Mouse (Mus musculus) limb, embryonic 13.5 days (tissue): ENCODE measurements around the gene Gm10570. TPM values are rescaled to one million over a fixed set of nuclear protein-coding genes. Genes with fewer than 3 reads are reported as not detected.

Experiments used
- ATAC-seq: fragments of 200-750 bp; cut with Nextera tagmentation; 2 replicates; pipeline ENCODE4 v1.8.0; 2017; ENCODE audit warnings: low read depth, moderate number of reproducible peaks, moderate TSS enrichment; ENCODE audit not compliant: low FRiP score
- H3K27ac ChIP-seq: fragments of 300-500 bp; sonication (generic); 2 replicates; pipeline ENCODE4 v1.5.1; 2015; ENCODE audit warnings: inconsistent platforms, mild to moderate bottlenecking, moderate library complexity
- H3K27me3 ChIP-seq: fragments of 300-500 bp; sonication (generic); 2 replicates; pipeline ENCODE4 v1.6.1; 2015; ENCODE audit warnings: mild to moderate bottlenecking, inconsistent platforms
- H3K36me3 ChIP-seq: fragments of 300-500 bp; sonication (generic); 2 replicates; pipeline ENCODE4 v1.6.1; 2015; ENCODE audit warnings: inconsistent platforms, mild to moderate bottlenecking, moderate library complexity
- H3K4me1 ChIP-seq: fragments of 300-500 bp; sonication (generic); 2 replicates; pipeline ENCODE4 v1.6.1; 2015; ENCODE audit warnings: inconsistent platforms
- H3K4me2 ChIP-seq: fragments of 300-500 bp; sonication (generic); replicated peaks from 2 replicates; pipeline ENCODE4 v1.6.1; 2015; ENCODE audit warnings: inconsistent platforms, mild to moderate bottlenecking, moderate library complexity
- H3K4me3 ChIP-seq: fragments of 300-500 bp; sonication (generic); 2 replicates; pipeline ENCODE4 v1.5.1; 2015; ENCODE audit warnings: moderate library complexity, mild to moderate bottlenecking, inconsistent platforms
- H3K9ac ChIP-seq: fragments of 300-500 bp; sonication (generic); 2 replicates; pipeline ENCODE4 v1.6.1; 2015; ENCODE audit warnings: mild to moderate bottlenecking, inconsistent platforms
- H3K9me3 ChIP-seq: fragments of 300-500 bp; sonication (generic); 2 replicates; pipeline ENCODE4 v1.6.1; 2016; ENCODE audit warnings: inconsistent platforms
- WGBS: fragments of 180-500 bp; shearing (Covaris S2); methylation state at CpG from one replicate; pipeline ENCODE4 v1.1.7; 2015; 5-methylcytosine and 5-hydroxymethylcytosine counted together
- polyA plus RNA-seq: library from polyadenylated mRNA; unstranded; fragments of >200 nt; fragmentation: Nextera tagmentation; extraction: Ambion mirVana; gene quantifications from 2 replicates; pipeline ENCODE4 v1.2.1, GENCODE M21; 2015

Gene Gm10570
- polyA plus RNA-seq, 1 experiment from 2014 or later: not detected

DNA sequence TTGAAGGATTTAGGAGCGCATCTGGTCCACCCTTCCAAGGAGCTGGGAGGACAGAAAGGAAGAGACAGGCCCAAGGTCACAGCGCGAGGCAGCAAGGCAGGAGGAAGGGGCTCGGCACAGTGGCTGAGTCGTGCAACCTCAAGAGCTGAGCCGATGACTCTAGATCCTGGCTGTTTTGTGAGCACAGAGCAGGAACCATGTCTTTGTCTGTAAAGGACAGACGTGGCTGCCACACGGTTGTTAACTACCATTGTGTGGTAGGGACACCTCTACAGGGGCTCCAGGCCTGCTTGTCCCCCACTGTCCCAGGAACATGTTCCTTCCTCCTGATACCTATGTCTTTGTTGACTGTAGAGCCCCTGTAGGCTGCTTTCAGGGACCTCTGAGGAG, 8.8 kb downstream of the Gm10570 start:
- 79% methylated on average over 8 of the region's 8 CpGs for WGBS
- no peak for ATAC-seq

GRCm38 (mm10) chr4:130298877-130299628, 9.4 kb downstream of the Gm10570 start:
- Histone ChIP-seq H3K4me1 (0 out of 2 replicates have a peak, but pooled peaks cover 4% of the 10 kb centered on the region), H3K27ac (no peak overlapping the region), H3K9me3 (no peaks in the 10 kb centered on the region), H3K9ac (no peak overlapping the region; the same call in 1 of the 2 replicates), H3K36me3 (no peaks in the 10 kb centered on the region), H3K4me3 (no peak overlapping the region), H3K4me2 (no peak overlapping the region), H3K27me3 (peaks cover 5% of the 10 kb centered on the region; the same call in 1 of the 2 replicates)
- 70% methylated on average over 11 of the region's 11 CpGs for WGBS
- ATAC-seq: no peak

More for the DNA sequence above, 8.8 kb downstream of the Gm10570 start:
- H3K4me3 ChIP-seq: no peak overlapping the region
- no peak overlapping the region for H3K4me2 ChIP-seq
- H3K27ac ChIP-seq: no peak overlapping the region
- H3K4me1 ChIP-seq: 0 out of 2 replicates have a peak, but pooled peaks cover 4% of the 10 kb centered on the region
- no peaks in the 10 kb centered on the region for H3K9me3 ChIP-seq
- no peaks in the 10 kb centered on the region for H3K36me3 ChIP-seq
- H3K27me3 ChIP-seq: peaks cover 10% of the 10 kb centered on the region; the same call in 1 of the 2 replicates
- peak overlapping the region; percentile 13; the same call in 1 of the 2 replicates for H3K9ac ChIP-seq

GRCm38 (mm10) chr4:130297123-130297529, 11.3 kb downstream of the Gm10570 start:
- Histone ChIP-seq H3K36me3 (no peaks in the 10 kb centered on the region), H3K27me3 (0 out of 2 replicates have a peak, but pooled peaks cover 5% of the 10 kb centered on the region), H3K4me1 (0 out of 2 replicates have a peak, but pooled peaks cover 4% of the 10 kb centered on the region), H3K4me2 (no peak overlapping the region), H3K9me3 (no peaks in the 10 kb centered on the region), H3K4me3 (no peak overlapping the region), H3K9ac (no peak overlapping the region), H3K27ac (no peak overlapping the region)
- 24% methylated on average over 13 of the region's 13 CpGs for WGBS
- ATAC-seq: no peak

DNA sequence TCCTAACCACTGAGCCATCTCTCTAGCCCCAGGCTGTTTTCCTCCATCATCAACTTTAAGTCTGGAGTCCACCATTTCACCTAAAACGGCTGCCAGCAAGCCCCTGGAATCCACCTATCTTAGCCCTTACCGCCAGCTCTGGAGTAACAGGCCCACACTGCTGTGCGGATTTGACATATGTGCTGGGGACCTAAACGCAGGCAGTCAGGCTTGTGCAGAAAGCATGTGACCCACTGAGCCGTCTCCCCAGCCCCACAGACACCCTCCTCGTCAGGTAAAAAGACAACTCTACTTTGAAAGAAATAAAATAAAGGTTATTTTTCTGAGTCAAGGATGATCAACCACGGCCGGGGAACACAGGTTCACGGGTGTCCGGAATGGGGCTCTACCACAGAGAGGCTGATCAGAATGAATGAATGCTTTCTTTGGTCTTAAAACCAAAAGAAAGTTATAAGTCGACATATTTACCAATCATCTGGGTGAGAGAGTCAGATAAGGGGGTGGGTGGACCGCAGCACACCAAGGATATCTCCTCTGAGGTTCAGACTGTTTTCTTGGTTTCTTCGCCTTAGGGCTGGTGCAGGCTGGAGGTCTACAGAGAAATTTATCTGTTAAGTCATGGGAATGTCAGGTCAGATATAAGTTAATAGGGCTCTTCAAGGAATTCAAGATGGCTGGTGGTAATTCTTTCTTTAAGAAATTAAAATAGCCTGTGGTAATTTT, 12.1 kb downstream of the Gm10570 start:
- Histone ChIP-seq H3K4me1 (0 out of 2 replicates have a peak, but pooled peaks cover 4% of the 10 kb centered on the region), H3K36me3 (no peaks in the 10 kb centered on the region), H3K9me3 (no peaks in the 10 kb centered on the region), H3K27me3 (0 out of 2 replicates have a peak, but pooled peaks cover 5% of the 10 kb centered on the region), H3K27ac (no peak overlapping the region), H3K9ac (no peak overlapping the region), H3K4me3 (no peak overlapping the region), H3K4me2 (no peak overlapping the region)
- 83% methylated on average over 13 of the region's 13 CpGs for WGBS
- no peak for ATAC-seq

- H3K4me1 ChIP-seq: 0 out of 2 replicates have a peak, but pooled peaks cover 4% of the 10 kb centered on the region
- H3K4me3 ChIP-seq: no peak overlapping the region
- H3K4me2 ChIP-seq: peak overlapping the region; percentile 23; the same call in 1 of the 2 replicates
- no peak for ATAC-seq
- no peaks in the 10 kb centered on the region for H3K9me3 ChIP-seq
- 46% methylated on average over 23 of the region's 23 CpGs for WGBS
- H3K36me3 ChIP-seq: no peaks in the 10 kb centered on the region
- 0 out of 2 replicates have a peak, but pooled peaks cover 5% of the 10 kb centered on the region for H3K27me3 ChIP-seq
- no peak overlapping the region for H3K27ac ChIP-seq
- no peak overlapping the region for H3K9ac ChIP-seq
Measured at GRCm38 (mm10) chr4:130295047-130295745, 13.3 kb downstream of the Gm10570 start.

GRCm38 (mm10) chr4:130294513-130294912, 14.0 kb downstream of the Gm10570 start:
- whole genome bisulfite sequencing: 88% methylated on average over 8 of the region's 8 CpGs
- H3K27me3 ChIP-seq: 0 out of 2 replicates have a peak, but pooled peaks cover 5% of the 10 kb centered on the region
- H3K36me3 ChIP-seq: no peaks in the 10 kb centered on the region
- 0 out of 2 replicates have a peak, but pooled peaks cover 4% of the 10 kb centered on the region for H3K4me1 ChIP-seq
- no peak overlapping the region for H3K9ac ChIP-seq
- no peaks in the 10 kb centered on the region for H3K9me3 ChIP-seq
- no peak overlapping the region for H3K4me3 ChIP-seq
- no peak overlapping the region for H3K27ac ChIP-seq
- ATAC-seq: no peak
- H3K4me2 ChIP-seq: no peak overlapping the region

DNA sequence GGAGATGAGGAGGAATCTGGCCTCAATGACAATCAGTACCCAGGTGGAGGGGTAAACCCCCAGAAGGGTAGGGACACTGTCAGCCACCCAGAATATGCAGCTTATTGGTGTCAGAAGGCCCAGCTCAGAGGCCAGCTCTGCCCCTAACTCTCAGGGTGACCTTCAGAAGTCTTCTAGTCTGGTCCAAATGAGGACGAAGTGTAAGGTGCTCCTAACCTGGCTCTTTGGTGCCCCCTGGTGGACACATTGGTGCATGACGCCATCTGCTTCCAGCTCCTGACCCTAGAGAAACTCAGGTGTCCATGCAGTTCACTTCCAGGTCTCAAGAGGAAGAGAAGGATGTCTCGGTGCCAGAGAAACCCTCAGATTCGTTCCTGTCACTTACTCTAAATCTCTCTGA, 16.2 kb downstream of the Gm10570 start:
- no peak overlapping the region for H3K4me3 ChIP-seq
- H3K9me3 ChIP-seq: no peaks in the 10 kb centered on the region
- 0 out of 2 replicates have a peak, but pooled peaks cover 4% of the 10 kb centered on the region for H3K4me1 ChIP-seq
- 0 out of 2 replicates have a peak, but pooled peaks have one; percentile 61 for ATAC-seq
- WGBS: 2% methylated on average over 4 of the region's 4 CpGs
- H3K9ac ChIP-seq: no peak overlapping the region
- no peak overlapping the region for H3K4me2 ChIP-seq
- no peak overlapping the region for H3K27ac ChIP-seq
- H3K27me3 ChIP-seq: 0 out of 2 replicates have a peak, but pooled peaks cover 5% of the 10 kb centered on the region
- H3K36me3 ChIP-seq: no peaks in the 10 kb centered on the region

DNA sequence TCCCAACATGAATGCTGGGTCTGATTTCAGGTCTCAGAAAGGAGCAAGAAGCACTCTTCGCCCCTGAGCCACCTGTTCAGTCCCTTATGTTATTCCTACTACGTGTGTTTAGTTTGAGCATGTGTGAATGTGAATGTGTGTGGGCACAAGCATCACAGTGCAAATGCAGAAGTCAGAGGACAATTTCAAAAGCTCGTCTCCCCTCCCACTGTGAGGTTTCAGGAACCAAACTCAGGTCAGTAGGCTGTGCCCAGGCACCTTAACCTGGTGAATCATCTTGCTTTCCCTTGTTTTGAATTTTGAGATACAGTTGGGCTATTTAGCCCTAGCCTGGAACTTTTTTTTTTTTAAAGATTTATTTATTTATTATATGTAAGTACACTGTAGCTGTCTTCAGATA, 18.6 kb downstream of the Gm10570 start:
- Histone ChIP-seq H3K9me3 (no peaks in the 10 kb centered on the region), H3K4me3 (no peak overlapping the region)
- WGBS: 70% methylated on average over 3 of the region's 3 CpGs

DNA sequence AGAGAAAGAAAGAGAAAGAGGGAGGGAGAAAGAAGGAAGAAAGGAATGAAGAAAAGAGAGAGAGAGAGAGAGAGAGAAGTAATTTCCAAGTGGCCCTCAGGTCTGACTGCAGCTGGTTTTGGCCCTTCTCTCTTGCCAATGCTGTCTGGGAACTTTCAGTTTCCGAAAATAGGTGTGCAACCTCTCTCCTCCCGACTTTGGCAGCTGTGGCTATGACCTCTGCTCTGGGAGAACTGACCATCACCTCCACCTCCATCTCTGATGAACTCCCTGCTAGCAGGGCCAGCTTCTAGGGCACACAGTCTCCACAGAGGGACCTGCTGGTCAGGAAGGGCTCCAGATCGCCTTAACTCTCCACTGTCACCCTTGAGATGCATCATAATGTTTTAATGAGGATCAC, 21.9 kb downstream of the Gm10570 start:
- peaks cover 6% of the 10 kb centered on the region; the same call in 1 of the 2 replicates for H3K27me3 ChIP-seq
- no peak overlapping the region for H3K27ac ChIP-seq
- H3K9ac ChIP-seq: no peak overlapping the region
- no peak overlapping the region for H3K4me3 ChIP-seq
- no peaks in the 10 kb centered on the region for H3K36me3 ChIP-seq
- no peaks in the 10 kb centered on the region for H3K9me3 ChIP-seq
- ATAC-seq: no peak
- WGBS: 50% methylated on average over 3 of the region's 3 CpGs
- no peaks in the 10 kb centered on the region for H3K4me1 ChIP-seq
- no peak overlapping the region for H3K4me2 ChIP-seq

More for the DNA sequence above, 18.6 kb downstream of the Gm10570 start:
- no peaks in the 10 kb centered on the region for H3K4me1 ChIP-seq
- no peaks in the 10 kb centered on the region for H3K36me3 ChIP-seq
- H3K4me2 ChIP-seq: no peak overlapping the region
- no peak overlapping the region for H3K9ac ChIP-seq
- no peak for ATAC-seq
- H3K27me3 ChIP-seq: peaks cover 6% of the 10 kb centered on the region; the same call in 1 of the 2 replicates
- H3K27ac ChIP-seq: no peak overlapping the region

GRCm38 (mm10) chr4:130283826-130284225, 24.6 kb downstream of the Gm10570 start:
- 82% methylated on average over 9 of the region's 9 CpGs for WGBS
- ATAC-seq: no peak
- H3K4me1 ChIP-seq: no peaks in the 10 kb centered on the region

GRCm38 (mm10) chr4:130282856-130283255, 25.6 kb downstream of the Gm10570 start:
- no peaks in the 10 kb centered on the region for H3K9me3 ChIP-seq
- H3K4me2 ChIP-seq: no peak overlapping the region
- H3K36me3 ChIP-seq: no peaks in the 10 kb centered on the region
- no peak for ATAC-seq
- no peak overlapping the region for H3K4me3 ChIP-seq
- H3K9ac ChIP-seq: no peak overlapping the region
- peaks cover 10% of the 10 kb centered on the region; the same call in 1 of the 2 replicates for H3K27me3 ChIP-seq
- H3K27ac ChIP-seq: no peak overlapping the region
- no peaks in the 10 kb centered on the region for H3K4me1 ChIP-seq
- 52% methylated on average over 5 of the region's 5 CpGs for WGBS

More at GRCm38 (mm10) chr4:130283826-130284225, 24.6 kb downstream of the Gm10570 start:
- Histone ChIP-seq H3K27me3 (peaks cover 10% of the 10 kb centered on the region; the same call in 1 of the 2 replicates), H3K4me2 (no peak overlapping the region), H3K9ac (no peak overlapping the region), H3K9me3 (no peaks in the 10 kb centered on the region), H3K27ac (no peak overlapping the region), H3K4me3 (no peak overlapping the region), H3K36me3 (no peaks in the 10 kb centered on the region)
